Mouse (Mus musculus) 3134 (cell line): ENCODE data around the gene Trip13.

Experiments
- DNase-seq: peaks from one replicate; pipeline ENCODE4 v3.0.0-alpha.2; 2011; ENCODE audit warnings: low spot score; ENCODE audit not compliant: insufficient read length; ENCODE audit errors: extremely low read depth

The Trip13 gene

DNA sequence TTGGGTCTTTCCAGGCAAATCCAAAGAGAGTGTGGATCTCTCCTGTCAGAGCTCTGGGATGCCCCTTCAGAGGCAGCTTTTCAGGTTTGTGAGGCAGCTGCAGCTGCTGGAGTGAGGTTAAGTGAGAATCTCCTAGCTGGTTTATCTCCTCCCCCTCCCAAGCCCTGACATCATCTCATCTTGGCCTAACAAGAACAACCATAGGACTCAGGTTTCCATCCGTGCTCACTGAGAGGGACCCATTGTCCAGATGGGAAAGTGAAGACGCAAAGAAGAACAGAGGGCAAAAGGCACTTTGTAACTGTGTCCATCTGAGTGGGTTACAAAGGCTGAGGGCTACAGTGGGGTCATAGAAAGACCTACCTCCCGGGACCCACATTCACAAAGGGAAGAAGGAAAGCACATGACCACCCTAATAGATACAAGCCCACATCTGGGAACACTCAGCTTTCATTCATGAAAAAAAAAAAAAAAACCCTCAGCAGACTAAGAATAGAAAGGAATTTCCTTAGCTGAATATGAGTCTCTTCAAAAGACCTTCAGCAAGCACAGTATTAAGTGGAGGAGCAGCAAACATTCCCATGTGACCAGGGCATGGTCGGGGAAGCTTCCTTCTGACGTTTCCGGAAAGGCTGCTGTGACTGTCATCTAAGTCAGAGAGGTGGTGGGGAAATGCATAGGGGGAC lies 44.9 kb downstream of the Trip13 start:
- DNase-seq, result no peak

GRCm38 (mm10) chr13:73887415-73887874 lies 50.1 kb downstream of the Trip13 start:
- DNase-seq, result no peak

DNA sequence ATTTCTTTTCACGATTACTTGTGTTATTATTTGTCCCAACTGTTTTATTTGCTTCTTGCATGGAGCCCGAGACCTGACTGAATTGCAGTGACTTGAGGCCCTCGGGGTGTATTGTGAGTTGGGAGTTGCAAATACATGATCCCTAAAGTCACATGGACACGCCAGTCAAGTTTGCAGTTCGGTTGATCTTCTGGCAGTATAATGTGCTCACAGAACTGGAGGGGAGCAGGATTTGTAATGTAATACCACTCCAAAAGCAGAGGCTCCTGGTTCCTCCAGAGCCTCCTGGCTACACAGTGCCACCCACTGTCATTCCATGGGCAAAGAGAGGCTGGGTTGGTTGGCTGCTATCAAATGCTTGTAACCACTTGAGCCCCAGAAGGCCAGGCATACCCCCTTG lies 51.0 kb downstream of the Trip13 start:
- DNase-seq, result no peak

DNA sequence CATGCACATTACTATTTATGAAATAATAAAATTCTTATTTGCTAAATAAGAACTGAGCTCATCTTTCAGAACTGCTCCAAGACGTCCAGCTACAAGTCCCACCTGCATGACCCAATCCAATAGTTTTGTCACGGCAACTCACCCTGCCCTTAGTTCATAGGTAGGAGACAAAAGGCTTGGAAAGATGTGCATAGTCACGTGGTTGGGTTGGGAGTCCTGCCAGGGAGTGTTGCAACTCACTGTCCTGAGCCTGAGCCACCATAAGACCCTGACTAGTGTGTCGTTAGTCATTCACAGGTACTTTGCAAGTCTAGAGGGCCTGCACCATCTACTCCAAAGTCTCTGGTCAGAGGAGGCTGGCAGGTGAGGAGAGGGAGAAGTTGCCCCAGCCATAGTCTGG lies 51.5 kb downstream of the Trip13 start:
- no peak for DNase-seq

- no peak for DNase-seq
Observed at GRCm38 (mm10) chr13:73885656-73886055, 51.9 kb downstream of the Trip13 start.

GRCm38 (mm10) chr13:73881347-73881746 lies 56.2 kb downstream of the Trip13 start:
- no peak for DNase-seq

DNA sequence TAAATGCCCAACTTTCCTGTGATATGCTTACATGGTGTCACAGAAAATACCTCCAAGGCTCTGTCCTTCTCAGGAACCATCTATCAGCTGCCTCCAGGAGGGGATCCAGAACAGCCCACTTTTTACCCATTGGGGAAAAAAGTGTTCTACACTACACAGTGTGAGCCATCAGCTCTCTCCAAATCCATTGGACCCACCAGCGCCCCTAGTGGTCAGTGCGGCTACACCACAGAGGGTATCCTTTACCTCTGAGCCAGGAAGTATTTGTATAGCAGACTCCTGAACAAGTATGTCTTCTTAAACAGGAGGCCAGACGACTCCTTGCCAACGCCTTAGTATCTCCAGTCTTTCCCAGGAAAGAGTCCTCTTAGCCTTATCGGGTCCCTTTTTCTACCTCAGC lies 57.8 kb downstream of the Trip13 start:
- DNase-seq, result no peak

DNA sequence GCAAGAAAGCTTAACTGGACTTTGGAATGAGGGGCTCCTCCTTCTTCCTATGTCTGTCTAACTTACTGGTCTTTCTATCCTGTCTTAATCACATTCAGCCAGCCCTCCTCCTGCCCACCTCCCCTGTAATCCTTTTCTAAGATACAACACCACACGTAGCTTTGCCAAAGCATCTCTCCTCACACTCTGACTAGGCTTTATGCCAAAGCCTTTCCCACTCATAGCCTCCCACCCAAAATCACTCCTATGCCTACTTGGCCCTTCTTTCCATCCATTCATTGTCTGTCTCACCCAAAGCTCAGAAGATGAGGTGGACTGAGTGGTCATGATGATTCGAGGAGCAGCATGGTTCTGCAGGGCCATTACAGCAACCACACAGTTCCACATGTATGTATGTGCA lies 65.4 kb downstream of the Trip13 start:
- DNase-seq, result no peak
